Mouse (Mus musculus) MEL (cell line): ENCODE data around the gene Ms4a4d.

ENCODE experiments used
- CTCF ChIP-seq, 3 experiments: IDR thresholded peaks in 2 of 3; conservative IDR thresholded peaks in 1 of 3; 2 replicates each; pipeline ENCODE4 v1.5.1; 2011 to 2012; ENCODE audit warnings: low read length in 3 of 3, low read depth in 2 of 3, mild to moderate bottlenecking in 2 of 3, improper control_type of control experiment in 1 of 3, inconsistent platforms in 1 of 3, mixed read lengths in 1 of 3, moderate library complexity in 1 of 3; ENCODE audit not compliant: control insufficient read depth in 1 of 3, insufficient read depth in 1 of 3, poor library complexity in 1 of 3, severe bottlenecking in 1 of 3
- E2F4 ChIP-seq: IDR thresholded peaks from 2 replicates; pipeline ENCODE4 v1.6.1; 2011; ENCODE audit warnings: low read depth, low read length, improper control_type of control experiment, borderline replicate concordance
- EP300 ChIP-seq, 2 experiments: IDR thresholded peaks; 2 replicates each; pipeline ENCODE4 v1.6.1; 2011; ENCODE audit warnings: improper control_type of control experiment in 2 of 2, low read length in 2 of 2, low read depth in 1 of 2, mild to moderate bottlenecking in 1 of 2
- KAT2A ChIP-seq: conservative IDR thresholded peaks from 2 replicates; pipeline ENCODE4 v1.6.1; 2012; ENCODE audit warnings: low read depth, low read length, improper control_type of control experiment, inconsistent platforms
- MAX ChIP-seq: IDR thresholded peaks from 2 replicates; pipeline ENCODE4 v1.6.1; 2011; ENCODE audit warnings: low read length, improper control_type of control experiment
- MAZ ChIP-seq: IDR thresholded peaks from 2 replicates; pipeline ENCODE4 v1.6.1; 2012; ENCODE audit warnings: low read depth, mild to moderate bottlenecking, inconsistent platforms, low read length, improper control_type of control experiment
- MYC ChIP-seq: IDR thresholded peaks from 2 replicates; pipeline ENCODE4 v1.6.1; 2011; ENCODE audit warnings: low read depth, mild to moderate bottlenecking, low read length, improper control_type of control experiment, moderate library complexity
- POLR2A ChIP-seq, 2 experiments: IDR thresholded peaks; 2 replicates each; pipeline ENCODE4 v1.6.1; 2011 to 2012; ENCODE audit warnings: low read length in 2 of 2, mild to moderate bottlenecking in 2 of 2, control low read depth in 1 of 2, improper control_type of control experiment in 1 of 2, low read depth in 1 of 2, moderate library complexity in 1 of 2; ENCODE audit not compliant: control insufficient read depth in 1 of 2, insufficient read depth in 1 of 2, poor library complexity in 1 of 2
- POLR2AphosphoS2 ChIP-seq: IDR thresholded peaks from 2 replicates; pipeline ENCODE4 v1.6.1; 2011; ENCODE audit warnings: low read length, improper control_type of control experiment
- RAD21 ChIP-seq: IDR thresholded peaks from 2 replicates; pipeline ENCODE4 v1.6.1; 2011; ENCODE audit warnings: mild to moderate bottlenecking, low read depth, low read length, improper control_type of control experiment
- TBP ChIP-seq: IDR thresholded peaks from 2 replicates; pipeline ENCODE4 v1.8.0; 2011; ENCODE audit warnings: low read depth, low read length, improper control_type of control experiment
- ZC3H11A ChIP-seq: IDR thresholded peaks from 2 replicates; pipeline ENCODE4 v1.6.1; 2012; ENCODE audit warnings: low read depth, mild to moderate bottlenecking, inconsistent platforms, low read length, improper control_type of control experiment
- ZNF384 ChIP-seq: IDR thresholded peaks from 2 replicates; pipeline ENCODE4 v1.6.1; 2012; ENCODE audit warnings: low read depth, mild to moderate bottlenecking, inconsistent platforms, low read length, improper control_type of control experiment

DNA sequence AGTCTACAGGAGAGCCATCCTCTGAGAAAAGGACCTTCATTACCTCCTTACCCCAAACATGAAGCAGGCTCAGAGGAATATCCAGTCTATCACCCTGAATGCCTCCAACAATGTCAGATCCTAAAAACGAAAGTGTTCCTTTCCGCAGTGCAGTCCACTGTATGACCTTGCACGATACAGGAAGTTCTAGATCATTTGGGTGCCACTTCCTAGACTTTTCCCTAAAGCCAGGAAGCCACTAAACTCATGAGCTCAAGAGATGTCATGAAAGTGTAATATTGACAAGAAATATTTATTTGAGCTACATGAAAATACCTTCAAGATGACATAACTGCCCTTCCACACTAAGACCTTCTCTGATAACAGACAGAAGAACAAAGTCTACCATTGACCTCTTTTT lies 64.7 kb downstream of the Ms4a4d start:
- TF ChIP-seq POLR2AphosphoS2 (no peak), RAD21 (no peak), CTCF (IDR thresholded peaks at IDR 0.05 in 2 of 3, conservative IDR thresholded peaks at IDR 0.05 in 1 of 3; ENCODE audit: control insufficient read depth in 1 of 3, insufficient read depth in 1 of 3, low read depth in 2 of 3, low read length in 3 of 3, poor library complexity in 1 of 3, severe bottlenecking in 1 of 3) (no peak), EP300 (IDR thresholded peaks at IDR 0.05; ENCODE audit: low read depth in 1 of 2, low read length in 2 of 2) (no peak), MAX (no peak), POLR2A (IDR thresholded peaks at IDR 0.05; ENCODE audit: control insufficient read depth in 1 of 2, insufficient read depth in 1 of 2, low read depth in 1 of 2, low read length in 2 of 2, poor library complexity in 1 of 2) (no peak), ZC3H11A (no peak), ZNF384 (no peak), E2F4 (no peak), MAZ (no peak), MYC (no peak), TBP (no peak), KAT2A (no peak)
